Mouse (Mus musculus) cerebellum, postnatal 4 days (tissue): ENCODE data around the gene Hoxa10.

ENCODE experiments used
- DNase-seq, 2 experiments: peaks; one replicate each; pipeline ENCODE4 v3.0.0; 2022; ENCODE audit warnings: low spot score in 2 of 2, mixed read lengths in 1 of 2

Hoxa10 gene

DNA sequence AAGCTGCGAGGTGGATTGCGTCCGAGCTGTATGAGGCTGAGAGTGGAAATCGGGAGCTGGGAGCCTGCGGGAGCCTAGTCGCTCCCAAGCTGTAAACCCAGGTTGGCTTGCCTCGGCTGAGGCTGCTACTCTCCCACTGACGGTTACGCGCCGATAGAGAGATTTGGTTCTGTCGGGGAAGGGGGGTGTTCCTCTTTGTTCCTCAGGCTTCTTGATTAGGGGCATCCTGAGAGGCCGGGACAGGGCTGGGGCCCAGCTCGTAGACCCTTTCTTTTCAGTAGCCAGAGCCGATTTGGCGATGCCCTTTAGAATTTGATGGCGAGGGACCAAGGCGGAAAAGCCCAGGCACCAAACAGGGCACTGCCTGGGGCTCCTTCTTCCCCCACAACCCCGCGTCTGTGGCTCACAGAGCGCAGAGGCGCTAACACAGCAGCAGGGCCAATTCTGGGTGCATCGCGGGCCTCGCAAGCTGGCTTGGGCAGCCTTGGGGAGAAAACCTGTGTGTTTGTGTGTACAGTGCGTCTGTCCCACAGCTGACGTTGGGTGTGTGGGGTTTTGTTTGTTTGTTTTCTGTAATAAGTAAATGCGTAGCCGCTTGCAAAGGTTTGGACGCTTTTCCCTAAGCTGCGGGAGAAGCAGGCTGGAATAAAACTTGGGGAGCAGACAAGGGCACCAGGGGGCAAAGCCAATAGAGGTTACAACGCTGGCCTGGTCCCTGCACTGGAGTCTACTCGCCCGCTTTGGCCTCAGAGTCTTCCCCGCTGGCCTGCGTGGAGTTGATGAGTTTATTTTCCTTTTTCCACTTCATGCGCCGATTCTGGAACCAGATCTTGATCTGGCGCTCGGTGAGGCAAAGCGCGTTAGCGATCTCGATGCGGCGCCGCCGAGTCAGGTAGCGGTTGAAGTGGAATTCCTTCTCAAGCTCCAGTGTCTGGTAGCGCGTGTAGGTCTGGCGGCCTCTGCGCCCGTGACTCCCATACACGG is 34.7 kb downstream of the Hoxa10 start:
- DNase-seq = no peak

DNA sequence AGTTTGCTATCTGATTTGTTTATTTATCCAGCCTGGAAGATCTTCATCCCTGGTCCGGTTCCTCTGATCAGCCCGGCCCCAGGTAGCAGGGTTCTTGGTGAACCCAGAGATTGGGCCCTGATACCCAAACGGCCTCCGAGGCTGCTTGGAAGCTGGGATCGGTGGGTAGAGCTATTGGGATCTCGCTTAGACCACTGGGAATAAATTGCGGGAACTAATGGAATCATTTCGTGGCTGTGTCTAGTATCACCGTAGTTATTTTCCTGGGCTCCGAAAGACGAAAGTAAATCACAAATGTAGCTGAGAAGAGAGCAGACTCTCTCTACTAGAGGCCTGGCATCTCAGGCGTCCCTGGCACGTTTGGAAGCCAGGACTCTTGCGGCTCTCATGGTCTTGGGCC is 35.4 kb downstream of the Hoxa10 start:
- DNase-seq = no peak

- peak in 1 of 2 experiments; percentile 67 for DNase-seq
Observed at GRCm38 (mm10) chr6:52204050-52204752, 36.5 kb downstream of the Hoxa10 start, which contains the start of gene Hoxa5. Hoxa5 (minus strand) TSS chr6:52204587.

DNA sequence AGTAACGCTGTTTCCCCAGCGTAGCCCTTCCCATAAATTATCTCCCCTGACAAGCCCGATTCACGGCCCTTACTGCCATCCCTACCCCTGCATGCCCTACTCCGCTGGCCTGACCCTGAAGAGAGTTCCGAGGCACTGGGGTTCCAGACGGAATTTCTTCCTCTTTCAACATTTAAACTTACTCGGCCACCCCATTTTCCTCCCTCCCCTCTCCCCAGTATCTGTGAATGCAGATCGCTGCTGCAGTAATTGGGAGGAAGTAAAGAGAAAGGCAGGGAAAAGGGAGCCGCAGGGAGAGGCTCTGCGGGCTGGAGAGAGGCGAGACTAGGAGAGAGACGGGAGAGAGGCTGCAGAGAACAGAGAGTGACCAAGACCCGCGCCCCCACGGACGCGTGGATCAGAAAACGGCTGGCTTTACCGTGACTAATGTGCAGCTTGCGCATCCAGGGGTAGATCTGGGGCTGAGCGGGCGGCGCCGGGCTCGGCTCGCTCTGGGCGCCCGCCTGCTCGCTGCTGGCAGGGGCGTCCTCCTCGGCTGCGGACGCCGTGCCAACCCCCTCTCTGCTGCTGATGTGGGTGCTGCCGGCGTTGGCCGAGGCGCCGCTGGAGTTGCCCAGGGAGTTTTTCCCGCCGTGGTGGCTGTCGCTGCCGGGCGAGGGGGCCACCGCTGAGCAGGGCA is 37.1 kb downstream of the Hoxa10 start:
- DNase-seq = no peak

DNA sequence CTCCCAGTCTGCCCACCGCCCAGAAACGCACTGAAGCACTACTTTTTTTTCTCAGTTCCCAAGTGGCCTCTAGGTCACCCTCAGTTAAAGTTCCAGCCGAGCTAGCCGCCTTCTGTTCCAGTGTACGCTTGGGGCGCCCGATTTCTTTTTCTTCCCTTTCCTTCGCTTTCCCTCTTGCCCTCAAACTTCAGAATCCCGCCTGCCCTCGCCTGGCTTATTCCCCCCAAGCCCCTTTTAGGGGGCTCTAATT is 37.6 kb downstream of the Hoxa10 start:
- no peak for DNase-seq

DNA sequence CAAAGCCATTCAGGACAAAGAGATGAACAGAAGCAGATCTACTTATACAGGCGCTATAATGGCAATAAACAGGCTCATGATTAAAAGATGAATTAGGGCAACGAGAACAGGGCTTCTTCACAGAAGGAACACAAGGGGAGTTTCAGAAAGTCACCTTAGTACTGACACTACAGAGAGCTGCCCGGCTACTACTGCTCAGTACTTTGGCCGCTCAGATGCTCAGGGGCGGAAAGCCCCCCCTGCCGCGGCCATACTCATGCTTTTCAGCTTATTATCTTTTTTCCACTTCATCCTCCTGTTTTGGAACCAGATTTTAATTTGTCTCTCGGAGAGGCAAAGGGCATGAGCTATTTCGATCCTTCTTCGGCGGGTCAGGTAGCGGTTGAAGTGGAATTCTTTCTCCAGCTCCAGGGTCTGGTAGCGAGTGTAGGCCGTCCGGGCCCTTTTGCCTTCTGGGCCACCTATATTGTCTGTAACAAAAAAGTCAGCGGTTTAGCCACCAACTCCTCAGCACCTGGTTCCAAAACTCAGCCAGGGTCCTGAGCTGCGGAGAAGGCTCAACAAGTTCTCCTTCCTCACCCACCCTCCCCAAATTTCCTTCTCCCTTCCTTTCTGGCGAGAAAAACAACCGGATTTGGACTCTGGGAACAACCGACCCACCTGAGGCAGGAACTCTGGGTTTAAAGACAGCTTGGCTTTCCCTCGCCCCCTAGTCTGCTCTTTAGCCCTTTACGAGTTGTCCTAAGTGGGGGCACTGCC is 38.1 kb downstream of the Hoxa10 start:
- no peak for DNase-seq

- no peak for DNase-seq
Observed at GRCm38 (mm10) chr6:52201269-52201668, 39.4 kb downstream of the Hoxa10 start.

DNA sequence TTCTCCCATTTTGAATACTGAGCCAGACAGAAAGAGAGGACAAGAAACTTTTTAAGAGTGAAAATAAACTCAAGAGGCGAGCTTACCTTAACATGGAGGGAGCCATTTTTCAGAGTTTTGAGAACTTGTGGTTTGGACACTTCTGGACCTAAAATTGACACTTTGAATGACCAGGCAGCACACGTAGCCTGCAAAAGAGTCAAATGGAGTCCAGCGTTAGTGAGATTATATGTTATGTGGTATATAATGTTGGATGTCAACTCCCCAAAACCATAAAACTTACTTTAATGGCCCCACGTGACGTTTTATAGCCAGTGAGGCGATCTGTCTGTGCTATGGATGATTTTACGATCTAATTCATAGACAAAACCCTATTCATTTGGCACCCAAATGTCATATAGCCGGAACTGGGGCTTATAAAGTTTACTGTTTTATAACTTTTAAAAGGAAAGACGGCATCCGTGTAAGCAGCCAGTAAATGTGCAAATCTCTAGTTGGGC is 39.9 kb downstream of the Hoxa10 start:
- no peak for DNase-seq

DNA sequence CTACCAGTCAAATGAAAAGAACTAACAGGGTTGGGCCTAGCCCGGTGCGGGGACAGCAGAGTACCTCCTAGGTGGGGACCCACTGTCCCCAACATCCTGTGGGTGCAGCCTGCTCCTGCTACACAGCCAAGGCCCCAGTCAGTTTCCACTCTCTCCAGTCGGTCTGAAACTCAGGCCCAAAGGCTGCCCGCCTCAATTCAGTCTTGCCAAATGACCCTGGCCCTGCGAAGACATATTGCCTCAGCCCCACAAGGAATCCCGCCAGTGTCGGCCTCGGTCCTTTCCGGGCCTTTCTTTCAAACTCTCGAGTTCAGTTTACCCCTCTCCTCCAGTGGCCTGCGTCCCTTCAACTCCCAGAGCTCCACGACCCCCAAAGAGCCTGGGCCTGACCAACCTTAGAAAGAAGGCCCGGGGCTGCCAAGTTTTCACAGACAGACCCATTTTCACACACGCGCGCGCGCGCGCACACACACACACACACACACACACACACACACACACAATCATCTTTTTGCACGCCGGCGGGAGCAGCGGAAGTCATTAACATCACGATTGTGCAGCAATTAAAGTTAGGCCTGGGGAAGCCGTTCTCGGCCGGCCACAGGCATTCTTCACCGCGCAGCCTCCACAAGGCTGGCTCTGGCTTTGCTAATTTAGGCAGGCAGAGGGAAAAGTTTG is 40.4 kb downstream of the Hoxa10 start:
- no peak for DNase-seq

GRCm38 (mm10) chr6:52197271-52197670 is 43.4 kb downstream of the Hoxa10 start:
- DNase-seq = no peak

GRCm38 (mm10) chr6:52196811-52197210 is 43.8 kb downstream of the Hoxa10 start:
- no peak for DNase-seq

GRCm38 (mm10) chr6:52194690-52195089 is 46.0 kb downstream of the Hoxa10 start:
- DNase-seq = no peak

DNA sequence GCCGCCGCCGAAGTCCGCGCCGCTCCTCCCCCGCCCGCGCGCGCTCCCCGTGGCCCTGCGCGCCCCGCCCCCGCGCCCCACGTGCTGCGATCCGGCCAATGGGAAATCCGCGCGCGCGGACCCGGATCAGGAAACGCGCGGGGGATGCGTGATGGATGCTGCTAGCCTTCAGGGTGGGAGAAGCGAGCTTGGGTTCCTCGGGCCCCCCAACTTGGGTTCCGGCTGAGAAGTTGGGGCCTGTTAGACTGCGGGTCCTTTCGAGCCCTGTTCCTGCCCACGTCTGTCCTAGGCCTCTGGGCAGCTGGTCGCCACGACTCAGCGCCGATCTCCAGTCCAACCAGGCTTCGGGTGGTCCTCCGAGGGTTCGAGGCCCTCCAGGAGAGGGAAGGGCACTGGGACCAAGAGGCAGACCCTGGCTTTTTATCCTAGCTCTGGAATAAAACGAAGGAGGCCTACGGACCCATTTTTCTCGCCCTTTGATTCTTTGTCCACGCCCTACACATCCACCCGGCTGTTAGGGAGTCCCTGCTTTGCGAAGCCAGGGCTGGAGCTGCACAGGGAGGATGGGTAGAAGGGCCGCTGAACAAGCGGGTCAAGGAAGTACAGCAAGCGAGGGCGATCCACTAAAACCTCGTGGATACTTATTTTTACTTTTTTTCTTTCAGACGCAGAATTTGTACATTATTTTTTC is 48.6 kb downstream of the Hoxa10 start:
- DNase-seq = peak in 1 of 2 experiments; percentile 75

DNA sequence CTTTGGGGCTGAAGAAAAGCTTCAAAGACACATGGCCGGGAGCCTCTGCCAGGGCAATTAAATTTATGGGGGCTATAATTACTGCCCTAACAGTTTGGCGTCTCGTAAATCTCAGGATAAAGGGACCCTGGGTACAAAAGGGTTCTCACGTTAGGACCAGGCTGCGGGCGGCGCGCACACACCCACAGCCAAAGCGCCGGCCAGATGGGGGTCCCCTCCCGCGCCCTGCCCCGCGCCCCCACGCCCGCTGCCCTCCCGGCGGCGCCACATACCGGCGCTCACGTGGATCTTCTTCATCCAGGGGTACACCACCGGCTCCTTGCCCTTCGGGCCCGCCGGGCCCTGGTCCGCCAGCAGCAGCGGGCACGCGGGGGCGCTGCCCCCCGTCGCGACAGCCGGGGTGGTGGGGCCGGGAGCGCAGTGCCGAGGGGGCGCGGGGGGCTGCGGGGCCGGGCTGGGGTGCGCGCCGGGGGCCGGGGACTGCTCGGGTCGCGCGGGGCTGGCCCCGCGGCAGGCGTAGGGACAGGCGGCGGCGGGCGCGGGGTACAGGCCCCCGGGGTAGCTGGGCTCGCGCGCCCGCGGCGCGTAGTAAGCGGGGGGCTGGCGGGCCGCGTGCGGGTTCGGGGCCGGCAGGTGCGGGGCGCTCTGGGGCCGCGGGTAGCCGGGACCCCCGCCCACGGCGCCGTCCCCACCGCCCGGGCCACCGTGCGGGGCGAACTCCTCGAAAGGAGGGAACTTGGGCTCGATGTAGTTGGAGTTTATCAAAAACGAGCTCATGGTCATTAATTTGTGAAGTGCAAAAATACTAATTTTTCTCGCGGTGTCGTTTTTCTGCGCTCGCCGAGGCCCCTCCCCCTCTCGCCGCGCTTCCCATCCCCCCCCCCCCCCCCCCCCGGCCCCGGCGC is 49.5 kb downstream of the Hoxa10 start, which contains the start of gene Hoxa4:
Gene Hoxa4, minus strand, starts transcription at position 848 of the 905 bp plus-strand sequence.
- DNase-seq = no peak

DNA sequence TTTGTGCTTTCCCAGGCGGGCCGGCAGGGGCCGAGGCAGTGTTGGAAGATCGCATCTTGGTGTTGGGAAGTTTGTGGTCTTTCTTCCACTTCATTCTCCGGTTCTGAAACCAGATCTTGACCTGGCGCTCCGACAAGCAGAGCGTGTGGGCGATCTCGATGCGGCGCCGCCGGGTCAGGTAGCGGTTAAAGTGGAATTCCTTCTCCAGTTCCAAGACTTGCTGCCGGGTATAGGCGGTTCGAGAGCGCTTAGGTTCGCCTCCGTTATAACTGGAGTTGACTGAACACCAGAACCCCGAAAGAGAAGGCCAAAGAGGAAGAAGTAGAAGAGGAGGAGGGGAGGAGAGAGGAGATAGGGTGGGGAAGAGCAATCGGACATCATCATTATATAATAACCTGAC is 50.2 kb downstream of the Hoxa10 start:
- no peak for DNase-seq

GRCm38 (mm10) chr6:52189909-52190308 is 50.7 kb downstream of the Hoxa10 start:
- DNase-seq = no peak

- DNase-seq = no peak
Observed at GRCm38 (mm10) chr6:52189172-52189591, 51.5 kb downstream of the Hoxa10 start.

DNA sequence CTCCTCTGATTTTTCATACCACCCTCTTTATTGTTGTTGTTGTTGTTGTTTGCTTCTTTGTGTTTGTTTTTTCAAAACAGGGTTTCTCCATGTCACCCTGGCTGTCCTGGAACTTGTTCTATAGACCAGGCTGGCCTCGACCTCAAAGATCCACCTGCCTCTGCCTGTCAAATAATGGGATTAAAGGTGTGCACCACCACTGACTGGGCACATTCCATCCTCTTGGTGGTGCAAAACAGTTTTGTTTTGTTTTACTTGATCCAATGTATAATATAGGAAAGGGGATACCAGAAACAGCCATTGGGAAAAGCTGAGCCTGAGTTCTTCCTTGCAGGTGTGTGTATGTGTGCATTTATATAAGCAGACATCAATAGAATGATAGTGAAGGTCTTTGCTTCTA is 54.2 kb downstream of the Hoxa10 start:
- DNase-seq = no peak

DNA sequence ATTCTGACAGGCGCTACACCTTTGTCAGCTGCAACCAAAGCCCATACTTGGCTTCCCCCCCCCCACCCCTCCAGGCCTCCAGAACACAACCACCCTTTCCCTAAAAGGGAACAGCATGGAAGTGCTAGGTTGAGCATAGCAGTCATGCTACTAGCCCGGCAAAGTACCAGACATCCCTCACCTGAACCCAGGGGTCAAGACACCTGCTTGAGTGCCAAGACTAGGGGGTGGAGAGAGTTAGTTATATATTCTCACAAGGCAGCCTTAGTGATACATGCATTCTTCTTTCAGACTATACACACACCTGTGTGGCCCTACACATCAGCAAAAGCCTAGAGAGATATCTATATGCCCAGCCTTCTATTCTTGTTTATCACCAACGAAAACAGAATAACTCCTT is 54.8 kb downstream of the Hoxa10 start:
- DNase-seq = no peak
